Mouse (Mus musculus): Measurements from ENCODE around the gene Chmp2b. TPM values are rescaled to one million over a fixed set of nuclear protein-coding genes. Genes with fewer than 3 reads are reported as not detected.

Gene Chmp2b
- total RNA-seq, 1 experiment from 2014 or later, result 50.3 TPM

GRCm38 (mm10) chr16:65526695-65527094, 35.8 kb downstream of the Chmp2b start:
- no peak for DNase-seq

- DNase-seq, result no peak
These were observed 36.5 kb downstream of the Chmp2b start for GRCm38 (mm10) chr16:65526004-65526403.

- DNase-seq, result no peak
These were observed 42.3 kb downstream of the Chmp2b start, which contains the start of gene Pou1f1 for GRCm38 (mm10) chr16:65520211-65520610. Pou1f1 (plus strand) TSS chr16:65520511.

- DNase-seq, result no peak
These were observed 48.3 kb downstream of the Chmp2b start for GRCm38 (mm10) chr16:65514223-65514622.

- DNase-seq, result peak; percentile 35
These were observed 65.5 kb downstream of the Chmp2b start for GRCm38 (mm10) chr16:65497049-65497448.

- peak; percentile 5 for DNase-seq
These were observed 66.5 kb downstream of the Chmp2b start for GRCm38 (mm10) chr16:65496030-65496429.

Other genes with a start within 250 kb of the Chmp2b start
- gene Pou1f1, start 42.2 kb downstream of the Chmp2b start, total RNA-seq (2021), result not detected in 2 replicates

Data from adrenal gland, postnatal 14 days (tissue).